Mouse (Mus musculus) heart, postnatal 0 days (tissue): Measurements from ENCODE around the gene Trappc2l.

ENCODE experiments used
- CTCF ChIP-seq: IDR thresholded peaks from 2 replicates; pipeline ENCODE4 v1.5.1; 2016; ENCODE audit warnings: antibody characterized with exemption, control low read depth, low read depth
- EP300 ChIP-seq: IDR thresholded peaks from 2 replicates; pipeline ENCODE4 v1.6.1; 2016; ENCODE audit warnings: antibody characterized with exemption, low read depth

- no peak for TF ChIP-seq CTCF
- TF ChIP-seq EP300 = no peak
These were observed 27.2 kb downstream of the Trappc2l start for GRCm38 (mm10) chr8:122638601-122639000.
